Mouse (Mus musculus) stomach, postnatal 0 days (tissue): ENCODE data around the gene Mfsd13b. TPM values are rescaled to one million over a fixed set of nuclear protein-coding genes. Genes with fewer than 3 reads are reported as not detected.

ENCODE experiments used
- ATAC-seq: fragments of 200-750 bp; cut with Nextera tagmentation; 2 replicates; pipeline ENCODE4 v1.8.0; 2017; ENCODE audit not compliant: low FRiP score, low TSS enrichment
- DNase-seq: peaks from one replicate; pipeline ENCODE4 v3.0.0-alpha.2; 2016; ENCODE audit warnings: low spot score
- H3K27ac ChIP-seq: fragments of 300-500 bp; sonication (generic); replicated peaks from 2 replicates; pipeline ENCODE4 v1.5.1; 2014; ENCODE audit warnings: mild to moderate bottlenecking, control low read depth
- H3K27me3 ChIP-seq: fragments of 300-500 bp; sonication (generic); 2 replicates; pipeline ENCODE4 v1.6.1; 2014; ENCODE audit warnings: low read length; ENCODE audit not compliant: control insufficient read depth, insufficient read depth
- H3K36me3 ChIP-seq: fragments of 300-500 bp; sonication (generic); 2 replicates; pipeline ENCODE4 v1.6.1; 2014; ENCODE audit warnings: low read length, mixed read lengths; ENCODE audit not compliant: control insufficient read depth, insufficient read depth
- H3K4me1 ChIP-seq: fragments of 300-500 bp; sonication (generic); replicated peaks from 2 replicates; pipeline ENCODE4 v1.6.1; 2014; ENCODE audit warnings: antibody characterized with exemption; ENCODE audit not compliant: control insufficient read depth, insufficient read depth
- H3K4me2 ChIP-seq: fragments of 300-500 bp; sonication (generic); replicated peaks from 2 replicates; pipeline ENCODE4 v1.6.1; 2014; ENCODE audit warnings: low read depth, mild to moderate bottlenecking, control low read depth, moderate library complexity
- H3K4me3 ChIP-seq: fragments of 300-500 bp; sonication (generic); 2 replicates; pipeline ENCODE4 v1.5.1; 2014; ENCODE audit warnings: low read depth, low read length, control low read depth
- H3K9ac ChIP-seq: fragments of 300-500 bp; sonication (generic); 2 replicates; pipeline ENCODE4 v1.6.1; 2014; ENCODE audit warnings: mild to moderate bottlenecking, low read length, control low read depth, mixed read lengths
- H3K9me3 ChIP-seq: fragments of 300-500 bp; sonication (generic); 2 replicates; pipeline ENCODE4 v1.6.1; 2016; ENCODE audit warnings: low read length; ENCODE audit not compliant: control insufficient read depth
- CTCF ChIP-seq: IDR thresholded peaks from 2 replicates; pipeline ENCODE4 v1.5.1; 2016; ENCODE audit warnings: antibody characterized with exemption, low read depth, mild to moderate bottlenecking, moderate library complexity
- EP300 ChIP-seq: optimal IDR thresholded peaks from 2 replicates; pipeline ENCODE3; 2016; ENCODE audit warnings: antibody characterized with exemption
- WGBS: fragments of 180-500 bp; shearing (Covaris S2); extraction: QIAGEN DNeasy Blood & Tissue Kit; methylation state at CpG from one replicate; pipeline ENCODE4 v1.1.7; 2014; 5-methylcytosine and 5-hydroxymethylcytosine counted together
- polyA plus RNA-seq: library from polyadenylated mRNA; unstranded; fragments of >200 nt; fragmentation: Nextera tagmentation; extraction: Ambion mirVana; gene quantifications from 2 replicates; pipeline ENCODE4 v1.2.1, GENCODE M21; 2015

The Mfsd13b gene
- polyA plus RNA-seq, 1 experiment from 2014 or later = 0.19 TPM

DNA sequence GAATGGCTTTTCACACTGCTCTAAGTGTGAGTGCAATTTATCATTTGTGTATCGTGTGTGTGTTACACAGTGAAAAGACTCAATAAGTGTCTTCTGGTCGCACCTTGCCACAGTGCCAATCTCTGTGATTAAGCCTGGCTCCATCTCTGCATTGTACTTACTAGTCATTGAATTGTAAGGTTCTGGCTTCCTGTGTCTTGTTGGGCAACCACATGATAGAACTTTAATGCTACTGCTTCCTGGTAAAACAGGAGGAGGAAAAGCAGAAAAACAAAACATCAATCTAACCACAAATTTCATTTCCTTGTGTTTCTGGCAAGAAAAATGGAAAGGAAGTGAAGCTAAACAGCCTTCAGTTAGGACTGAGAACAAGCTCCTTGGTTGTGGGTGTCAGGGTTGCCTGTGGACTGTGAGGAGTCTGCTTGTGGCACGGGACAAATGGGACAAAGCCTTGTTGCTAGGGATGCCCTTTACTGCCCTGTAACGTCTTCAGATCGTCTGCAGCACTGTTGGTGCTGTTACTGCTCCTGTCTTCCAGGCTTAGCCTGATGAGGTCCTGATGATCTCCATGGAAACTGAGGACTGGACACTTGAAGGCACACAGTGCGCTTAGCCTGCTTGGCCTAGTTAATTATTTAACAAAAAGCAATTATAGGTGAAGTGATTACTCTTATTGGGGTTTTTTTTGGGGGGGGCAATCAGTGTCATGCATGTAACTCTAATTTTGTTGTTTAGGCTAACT lies 77.3 kb downstream of the Mfsd13b start:
- Histone ChIP-seq H3K27me3 (no peaks in the 10 kb centered on the region), H3K27ac (no peak overlapping the region), H3K36me3 (peaks cover 9% of the 10 kb centered on the region), H3K4me1 (no peaks in the 10 kb centered on the region), H3K4me3 (no peak overlapping the region), H3K9me3 (no peaks in the 10 kb centered on the region), H3K9ac (no peak overlapping the region), H3K4me2 (no peak overlapping the region)
- ATAC-seq (0 out of 2 replicates have a peak, but pooled peaks have one; percentile 51), DNase-seq (no peak)
- WGBS = 56% methylated on average over 6 of the region's 6 CpGs
- TF ChIP-seq CTCF (no peak), EP300 (no peak)

DNA sequence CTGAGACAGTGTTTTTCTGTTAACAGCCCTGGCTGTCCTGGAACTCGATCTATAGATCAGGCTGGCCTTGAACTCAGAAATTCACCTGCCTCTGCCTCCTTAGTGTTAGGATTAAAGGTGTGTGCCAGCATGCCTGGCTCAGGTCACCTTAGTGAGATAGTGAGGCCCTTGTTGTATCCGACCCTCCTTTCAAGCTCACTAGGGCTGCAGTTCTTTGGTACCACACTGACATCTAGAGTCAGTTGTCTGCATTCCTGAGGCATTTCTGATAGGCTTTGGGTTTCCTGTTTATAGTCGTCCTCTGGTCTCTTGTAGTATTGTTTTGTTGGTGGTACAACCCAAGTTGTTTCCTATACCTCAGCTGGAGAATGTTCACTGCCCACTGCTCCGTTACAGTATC lies 82.0 kb downstream of the Mfsd13b start:
- DNase-seq = no peak
- Histone ChIP-seq H3K27ac (no peak overlapping the region), H3K27me3 (no peaks in the 10 kb centered on the region), H3K4me3 (no peak overlapping the region), H3K36me3 (peaks cover 2% of the 10 kb centered on the region), H3K4me2 (no peak overlapping the region), H3K9me3 (no peaks in the 10 kb centered on the region), H3K9ac (no peak overlapping the region), H3K4me1 (no peaks in the 10 kb centered on the region)
- no peak for TF ChIP-seq EP300
- peak; percentile 74 for TF ChIP-seq CTCF
- no peak for ATAC-seq
- WGBS = 55% methylated on average over 4 of the region's 4 CpGs

Other genes with a start within 250 kb of the Mfsd13b start
- 0.21 and 0.29 TPM in 2 replicates for gene Vwa3a, start 243.2 kb upstream of the Mfsd13b start, polyA plus RNA-seq
- gene Gm5737, start 170.1 kb upstream of the Mfsd13b start, polyA plus RNA-seq = not detected in 2 replicates
- 39.9 and 42.0 TPM in 2 replicates for gene Eef2k, start 139.7 kb upstream of the Mfsd13b start, polyA plus RNA-seq
- 16.1 and 17.7 TPM in 2 replicates for gene Polr3e, start 64.8 kb upstream of the Mfsd13b start, polyA plus RNA-seq
- gene Cdr2, start 197 bp upstream of the Mfsd13b start, polyA plus RNA-seq = 5.0 and 5.6 TPM in 2 replicates
- gene Mettl9, start 51.9 kb downstream of the Mfsd13b start, polyA plus RNA-seq = 82.1 and 85.2 TPM in 2 replicates
- 1.8 TPM in 2 replicates for gene Igsf6, start 92.1 kb downstream of the Mfsd13b start, polyA plus RNA-seq
- 0.05 and 0.11 TPM in 2 replicates for gene Otoa, start 99.1 kb downstream of the Mfsd13b start, polyA plus RNA-seq